Mouse (Mus musculus): Measurements from ENCODE around the gene Dthd1.

The Dthd1 gene

DNA sequence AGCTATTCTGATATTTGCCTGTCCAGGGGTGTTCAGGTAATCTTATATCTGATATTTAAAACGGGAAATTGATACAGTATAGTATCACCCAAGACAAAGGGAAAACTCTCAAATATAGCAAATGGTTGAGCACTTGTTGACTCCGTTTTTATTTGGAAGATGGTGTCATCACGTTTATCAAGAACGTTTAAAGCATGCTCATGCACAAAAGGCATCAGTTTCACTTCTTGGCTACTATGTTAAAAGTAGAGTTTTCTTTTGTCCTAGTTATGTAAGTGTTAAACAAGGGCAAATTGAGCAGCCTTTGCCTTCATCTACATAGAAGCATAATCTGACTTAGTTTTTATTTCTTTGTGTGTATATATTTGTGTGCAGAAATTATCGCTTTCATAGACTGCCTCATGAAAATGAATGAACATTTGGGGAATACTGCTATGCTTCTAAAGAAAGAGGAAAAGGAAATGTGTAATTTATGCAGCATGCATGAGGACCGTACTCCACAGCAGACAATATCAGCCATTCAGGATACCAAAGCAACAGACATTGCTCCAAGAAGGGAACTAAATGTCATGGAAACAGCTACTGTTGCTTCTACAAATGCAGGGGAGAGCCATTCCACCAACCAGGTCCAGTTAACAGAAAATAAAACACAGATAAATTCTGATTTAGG, at the start of gene Dthd1:
Gene Dthd1, plus strand, starts transcription at position 422 of the 670 bp plus-strand sequence.
- no peak for DNase-seq (ENCODE audit: low read depth)

DNA sequence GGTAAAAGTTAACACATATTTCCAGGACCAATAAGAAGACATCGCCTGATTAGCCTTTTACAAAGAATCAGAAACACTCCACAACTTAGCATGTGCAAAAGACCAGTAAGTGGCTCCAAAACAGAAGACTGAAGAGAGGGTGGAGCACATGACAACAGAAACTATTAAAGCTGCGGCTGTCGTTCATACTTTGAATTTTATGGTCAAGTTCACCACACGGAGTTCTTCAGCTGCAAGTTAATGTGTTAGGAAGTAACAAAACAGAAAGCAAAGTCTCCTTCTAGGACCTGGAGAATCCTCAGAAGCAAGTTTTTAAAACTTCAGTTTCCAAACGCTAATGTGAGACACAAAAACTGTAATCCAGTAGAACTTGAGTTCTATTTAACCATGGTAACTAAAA, 49.5 kb upstream of the Dthd1 start:
- peak; percentile 31 for DNase-seq (ENCODE audit: low read depth)

DNA sequence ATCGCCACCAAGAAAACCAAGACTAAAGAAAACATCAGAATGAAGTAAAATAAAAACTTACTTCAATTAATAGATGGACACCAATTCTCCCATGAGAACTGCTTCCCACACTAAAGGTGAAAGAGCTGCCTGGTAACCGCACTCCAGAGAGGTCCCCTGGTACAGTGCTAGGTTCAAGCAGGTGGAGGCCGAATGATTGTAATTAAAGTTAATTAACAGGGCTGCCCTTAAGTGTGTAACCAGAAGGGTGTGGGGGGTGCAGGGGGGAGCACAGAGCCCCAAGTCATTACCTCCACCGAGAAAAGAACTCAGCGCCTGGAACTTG, 48.2 kb upstream of the Dthd1 start:
- no peak for DNase-seq (ENCODE audit: low read depth)

DNA sequence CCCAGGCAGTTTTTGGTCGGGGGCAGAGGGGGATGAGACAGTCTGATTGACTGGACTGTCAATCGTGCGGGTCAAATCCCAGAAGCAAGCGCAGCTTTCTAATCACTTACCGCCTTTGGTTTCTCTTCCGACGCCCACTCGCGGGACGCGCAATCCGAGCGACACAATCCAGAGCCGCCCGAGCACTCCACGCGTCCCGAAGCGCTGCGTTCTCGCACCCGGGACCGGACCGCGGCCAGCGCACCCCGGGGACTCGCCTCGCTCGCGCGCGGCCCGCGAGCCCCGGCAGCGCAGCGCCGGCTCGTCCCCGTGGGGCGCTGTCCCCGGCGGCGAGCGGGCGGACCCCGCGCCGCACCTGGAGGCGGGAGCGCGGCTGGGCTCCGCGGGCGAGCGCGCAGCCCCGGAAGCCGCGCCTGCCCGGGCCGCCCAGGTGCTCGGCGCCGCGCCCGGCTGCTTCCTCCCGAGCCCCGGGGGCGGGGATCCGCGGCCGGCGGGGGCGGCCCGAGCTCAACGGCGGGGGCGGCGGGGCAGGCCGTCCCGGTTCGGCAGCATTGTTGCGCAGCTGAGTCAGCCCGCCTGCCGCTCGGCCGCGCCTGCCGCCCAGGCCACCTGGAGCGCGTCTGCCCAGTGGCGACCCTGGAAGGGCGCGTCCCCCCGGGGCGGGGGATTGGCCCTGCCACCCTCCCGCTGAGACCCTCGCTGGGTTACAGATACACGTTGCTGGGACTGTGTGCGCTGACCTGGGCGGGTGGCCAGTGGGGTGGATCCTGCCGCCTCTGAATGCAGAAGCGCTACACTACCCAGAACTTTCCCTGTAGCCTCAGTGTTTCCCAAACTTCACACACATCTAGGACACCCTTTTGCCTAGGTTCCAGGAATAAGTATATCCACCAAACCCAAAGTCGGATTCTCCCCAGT, 47.6 kb upstream of the Dthd1 start, which contains the start of gene Arap2:
Gene Arap2, minus strand, starts transcription at position 376 of the 918 bp plus-strand sequence.
- DNase-seq (ENCODE audit: low read depth) = peak; percentile 75

DNA sequence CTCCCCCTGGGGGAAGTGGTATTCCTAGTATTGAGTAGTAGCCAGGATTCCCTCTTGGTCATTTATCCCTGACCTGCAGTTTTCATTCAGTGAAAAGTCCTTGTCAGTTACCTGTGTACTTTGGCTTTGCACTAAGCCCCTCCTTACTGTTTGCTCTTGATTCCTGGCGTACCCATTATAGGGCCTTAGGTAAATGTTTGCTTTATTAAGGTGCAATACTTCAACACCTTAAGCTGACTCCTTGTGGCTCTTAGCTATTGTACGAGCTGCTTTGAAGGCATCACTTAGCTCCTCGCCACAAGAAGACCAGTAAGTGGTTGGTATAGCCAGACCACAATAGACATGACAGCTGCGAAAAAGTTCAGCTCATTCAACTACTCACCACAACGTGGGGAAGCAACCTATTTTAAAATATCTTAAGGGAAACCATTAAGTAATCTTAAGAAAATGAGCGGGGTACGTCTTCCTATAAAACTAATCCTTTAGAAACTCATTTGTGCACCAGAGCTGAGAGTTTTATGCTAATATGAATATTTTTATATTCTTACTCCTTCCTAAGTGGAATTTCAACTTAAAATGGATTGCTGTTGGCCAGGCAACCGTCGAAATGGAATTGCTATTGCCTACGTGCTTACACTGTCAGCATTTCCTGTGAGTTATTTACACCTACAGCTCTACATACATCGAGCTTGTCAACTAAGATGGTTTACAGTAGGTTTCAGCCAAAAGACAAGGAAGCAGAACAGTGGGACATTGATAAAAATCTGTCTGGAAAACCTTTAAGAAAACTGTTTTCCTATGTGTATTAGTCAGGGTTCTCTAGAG, 41.6 kb upstream of the Dthd1 start:
- no peak for DNase-seq (ENCODE audit: low read depth)

DNA sequence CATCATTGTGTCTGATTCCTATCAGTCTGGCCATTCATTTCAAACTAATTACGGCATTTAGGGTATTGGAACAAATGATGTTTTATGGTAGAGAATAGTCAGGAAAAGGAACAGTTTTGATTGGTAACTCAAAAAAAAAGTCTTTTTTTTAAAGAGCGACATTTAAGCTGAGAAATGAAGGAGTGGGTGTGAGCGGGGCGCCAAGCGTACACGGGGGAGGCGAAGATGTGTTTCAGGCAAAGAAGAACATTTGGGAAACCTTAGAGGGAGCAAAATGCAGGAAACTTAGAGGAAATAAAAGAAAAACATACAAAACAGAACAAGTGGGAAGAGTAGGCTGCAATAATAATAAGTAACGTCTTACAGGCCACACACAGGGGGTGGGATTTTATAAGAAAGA, 35.8 kb upstream of the Dthd1 start:
- DNase-seq (ENCODE audit: low read depth) = no peak

DNA sequence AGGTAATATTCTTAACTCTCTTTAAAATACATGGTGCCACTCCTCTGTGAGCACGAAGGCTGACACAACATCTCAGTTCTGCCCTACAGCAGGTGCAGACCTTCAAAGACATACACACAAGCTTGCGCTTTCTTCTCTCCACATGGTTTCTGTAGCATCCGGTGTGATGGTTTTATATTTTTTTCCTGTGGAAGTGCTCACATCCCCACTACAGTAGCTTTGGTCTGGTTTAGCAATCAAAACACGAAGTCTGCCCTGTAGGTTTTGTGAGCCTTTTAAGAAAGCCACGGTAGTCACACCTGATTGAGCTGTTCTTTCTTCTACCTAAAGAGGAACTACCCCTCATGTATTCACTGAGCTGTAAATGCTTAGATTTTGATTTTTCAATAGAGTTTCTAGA, 34.9 kb upstream of the Dthd1 start:
- DNase-seq (ENCODE audit: low read depth) = peak; percentile 88

DNA sequence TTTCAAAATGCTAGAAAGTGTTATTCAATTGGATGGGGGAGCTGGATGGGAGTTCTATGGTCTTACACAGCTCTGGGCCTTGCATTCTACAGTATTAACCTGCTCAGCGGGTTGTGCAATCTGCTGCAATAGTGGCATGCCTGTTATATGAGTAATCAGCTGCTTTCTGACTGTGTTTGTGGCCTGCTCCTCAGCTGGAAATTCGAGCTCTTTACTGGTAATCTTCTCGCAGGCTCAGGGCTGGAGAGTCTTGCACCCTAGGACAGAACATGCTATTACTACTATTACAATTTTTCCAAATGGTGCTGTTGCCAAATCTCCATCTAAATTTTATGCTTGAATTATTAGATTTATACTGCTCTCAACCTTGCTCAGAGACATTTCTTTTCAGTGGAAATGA, 26.8 kb upstream of the Dthd1 start:
- DNase-seq (ENCODE audit: low read depth) = no peak

DNA sequence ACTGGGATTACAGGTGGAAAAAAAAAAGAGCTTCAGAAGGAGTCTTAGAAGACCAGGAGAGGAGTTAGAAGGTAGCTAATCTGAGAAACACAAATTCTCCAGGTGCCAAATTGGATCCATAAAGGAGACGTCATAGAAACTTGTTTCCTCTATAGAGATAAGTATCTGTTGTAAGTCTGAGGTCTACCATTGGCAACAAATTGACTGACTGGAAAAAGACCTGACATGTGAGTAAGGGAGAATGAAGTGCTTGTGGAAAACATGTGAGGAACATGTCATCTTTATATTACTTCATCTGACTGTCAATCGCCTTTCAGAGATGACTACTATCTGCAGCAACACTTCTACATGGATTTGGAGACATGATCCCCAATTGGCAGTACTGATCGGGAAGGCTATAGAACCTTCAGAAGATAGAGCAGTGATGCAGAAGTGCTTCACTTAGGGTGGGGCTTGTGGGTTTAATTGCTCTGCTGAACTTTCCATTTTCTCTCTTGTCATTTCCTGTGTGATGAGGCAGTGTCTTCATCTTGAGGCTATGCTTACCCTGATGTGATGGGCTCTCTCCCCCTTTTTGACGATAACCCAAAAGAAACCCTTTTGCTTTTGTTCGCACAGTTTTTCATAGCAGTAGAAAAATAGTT, 22.6 kb upstream of the Dthd1 start:
- peak; percentile 83 for DNase-seq (ENCODE audit: low read depth)

DNA sequence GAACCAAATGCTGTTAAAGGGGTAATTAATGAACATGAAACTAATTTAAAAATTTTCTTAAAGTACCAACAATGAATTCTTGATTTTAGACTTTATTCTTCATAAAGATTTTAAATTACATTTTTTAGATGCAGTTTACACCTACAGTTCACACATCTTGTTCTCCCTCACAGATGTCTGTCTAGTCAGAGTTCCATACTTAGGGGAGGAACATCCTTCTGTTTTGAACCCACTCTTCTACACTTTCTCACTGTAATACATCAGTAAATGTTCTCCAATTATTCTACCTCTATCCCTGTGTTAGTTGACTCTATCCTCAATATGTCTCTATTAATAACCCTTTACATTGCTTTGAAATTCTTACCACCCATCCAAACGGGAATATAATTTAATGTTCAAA, 20.8 kb upstream of the Dthd1 start:
- no peak for DNase-seq (ENCODE audit: low read depth)

DNA sequence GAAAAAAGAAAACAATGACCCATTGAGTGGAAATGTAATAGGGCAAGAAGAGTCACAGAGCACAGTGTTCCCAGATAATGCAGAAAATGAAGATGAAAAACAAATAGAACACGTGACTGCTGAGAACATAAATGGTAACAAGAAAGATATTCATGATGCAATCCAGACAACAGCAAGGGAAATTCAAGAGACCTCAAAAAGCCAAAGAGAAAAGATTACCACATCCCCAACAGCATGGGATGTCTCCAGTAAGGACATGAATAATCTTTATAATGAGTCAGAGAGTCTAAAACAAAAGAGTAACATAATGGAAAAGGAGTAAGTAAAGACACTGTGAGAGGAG, 420 bp downstream of the Dthd1 start:
- no peak for DNase-seq (ENCODE audit: low read depth)

DNA sequence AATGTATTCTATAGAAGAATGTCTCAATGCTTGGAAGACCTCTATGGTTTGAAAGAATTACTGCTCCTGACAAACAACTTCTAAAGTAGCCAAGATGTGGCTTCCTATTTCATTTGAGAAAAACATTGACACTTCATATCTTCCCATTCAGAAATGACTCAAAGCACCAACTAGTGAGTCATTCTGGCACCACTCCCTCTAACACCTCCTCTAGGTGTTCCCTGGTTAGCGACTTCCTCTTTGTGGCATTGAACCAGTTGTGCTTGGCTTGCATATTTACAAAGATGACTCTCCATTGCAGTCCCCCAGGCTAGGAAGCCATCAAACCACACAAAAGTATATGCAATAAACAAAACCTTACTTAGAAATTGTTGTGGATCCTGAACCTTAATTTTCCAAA, 2.1 kb downstream of the Dthd1 start:
- peak; percentile 73 for DNase-seq (ENCODE audit: low read depth)

DNA sequence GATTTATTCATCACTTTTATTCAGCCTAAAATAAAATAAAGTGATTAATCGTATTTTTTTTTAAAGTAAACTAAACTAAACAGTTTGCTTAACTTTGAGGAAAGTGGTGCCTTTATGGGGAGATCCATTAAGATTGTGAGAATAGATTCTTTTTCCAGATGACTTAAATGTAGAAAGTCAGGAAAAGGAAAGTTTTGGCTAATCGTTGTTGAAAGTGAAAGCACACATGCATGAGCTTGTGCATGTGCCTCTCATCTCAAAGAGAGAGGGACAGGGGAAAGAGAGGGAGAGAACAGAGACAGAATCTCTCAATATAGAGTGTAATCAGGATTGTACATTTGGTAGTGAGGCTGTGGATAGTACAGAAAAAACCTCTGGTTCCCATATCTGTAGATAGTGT, 5.9 kb downstream of the Dthd1 start:
- no peak for DNase-seq (ENCODE audit: low read depth)

DNA sequence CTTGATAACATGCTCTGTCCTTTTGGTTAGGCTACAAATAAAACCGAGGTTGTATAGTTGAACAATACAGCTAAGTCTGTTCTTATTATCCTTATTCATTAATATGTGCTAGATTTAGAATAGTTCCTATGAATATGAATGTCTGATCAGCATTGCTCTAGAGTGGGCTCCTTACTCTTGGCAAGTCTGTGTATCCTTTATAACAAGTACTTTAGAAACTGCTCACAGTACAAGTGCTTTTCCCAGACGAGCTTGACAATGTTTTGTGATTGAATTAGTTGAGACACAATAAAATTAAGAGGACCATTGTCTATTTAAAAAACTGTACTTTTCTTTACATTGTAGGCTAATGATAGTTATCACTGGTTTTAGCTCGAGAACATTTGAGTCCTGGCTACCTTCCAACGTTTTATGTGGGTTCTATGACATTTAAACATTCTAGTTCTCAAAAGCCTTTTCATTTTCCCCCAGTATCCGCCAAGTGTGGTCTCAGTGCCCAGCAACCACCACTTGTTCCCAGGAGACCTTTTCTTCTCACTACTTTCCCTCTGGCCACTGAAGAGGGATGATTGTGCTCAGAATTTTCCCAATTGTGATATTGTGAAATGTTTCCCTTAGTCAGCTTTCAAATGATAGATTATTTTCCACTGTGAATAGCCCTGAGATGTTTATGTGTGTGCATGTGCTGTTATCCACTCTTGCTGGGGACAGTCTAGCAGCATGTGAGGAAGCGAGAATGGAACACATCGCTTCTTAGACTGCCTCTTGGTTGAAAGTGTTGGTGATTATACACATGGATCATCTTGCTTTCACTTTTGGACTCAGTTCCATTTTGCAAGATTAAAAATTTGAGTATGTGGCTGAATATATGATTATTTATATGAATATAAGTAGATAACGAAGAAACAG, 7.0 kb downstream of the Dthd1 start:
- no peak for DNase-seq (ENCODE audit: low read depth)

DNA sequence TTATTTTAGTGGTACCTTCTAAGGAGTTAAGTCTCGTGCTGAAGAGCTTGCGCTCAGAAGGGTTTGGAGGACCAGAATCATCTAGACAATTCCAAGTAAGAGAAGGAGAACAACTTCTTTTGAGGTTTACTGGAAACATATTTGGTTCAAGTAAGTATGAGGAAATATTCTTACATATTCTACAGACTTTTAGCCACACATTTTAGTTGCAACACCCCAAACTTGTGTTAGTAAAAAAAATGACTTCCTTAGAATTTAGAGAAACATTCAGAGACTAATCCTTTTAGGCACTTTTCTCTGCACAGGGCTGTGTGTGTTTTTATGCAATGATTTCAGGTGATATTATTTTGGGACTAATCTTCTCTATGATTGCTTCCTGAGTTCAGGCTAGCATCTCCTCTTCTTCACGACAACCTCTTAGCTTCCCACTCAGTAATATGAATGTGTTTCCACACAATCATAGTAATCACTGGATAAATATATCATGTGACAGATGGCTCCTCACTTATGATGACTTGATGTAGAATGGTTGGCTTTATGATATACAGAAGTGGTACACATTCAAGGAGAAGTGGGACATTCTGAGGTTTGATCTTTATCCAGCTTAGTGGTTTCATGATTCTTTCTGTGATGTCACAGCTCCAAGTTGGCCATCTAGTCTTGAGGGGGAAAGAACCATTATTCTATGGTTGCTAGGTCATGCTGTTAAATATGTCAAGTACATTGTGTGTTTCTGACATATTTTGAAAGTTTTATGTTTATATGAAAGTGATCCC, 29.5 kb downstream of the Dthd1 start:
- no peak for DNase-seq (ENCODE audit: low read depth)

DNA sequence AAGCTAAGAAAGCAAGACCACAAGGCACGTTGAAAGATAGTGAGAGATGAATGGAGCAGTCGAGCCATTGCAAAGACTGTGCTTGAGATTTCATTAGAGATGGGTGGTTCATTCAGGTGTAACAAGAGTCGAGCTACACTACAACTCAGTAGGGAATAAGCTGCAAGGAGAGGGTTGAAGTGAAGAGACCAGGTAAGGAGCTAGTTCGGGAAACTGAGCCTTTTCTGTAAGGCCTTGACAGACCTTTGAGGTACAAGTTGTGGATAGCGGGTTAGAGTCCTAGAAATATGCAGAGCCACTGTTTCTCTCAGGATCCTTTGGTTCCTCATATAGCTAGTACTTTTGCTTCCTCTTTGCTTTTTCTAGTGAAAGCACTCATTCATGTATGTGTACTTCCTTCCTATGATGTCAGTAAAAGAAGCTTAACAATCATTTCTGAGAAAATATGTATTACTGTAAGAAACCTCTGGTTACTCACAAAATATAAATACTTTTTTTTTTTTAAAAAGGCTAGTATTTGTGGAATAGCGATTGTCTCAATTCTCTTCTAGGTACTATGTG, 33.0 kb downstream of the Dthd1 start:
- no peak for DNase-seq (ENCODE audit: low read depth)

DNA sequence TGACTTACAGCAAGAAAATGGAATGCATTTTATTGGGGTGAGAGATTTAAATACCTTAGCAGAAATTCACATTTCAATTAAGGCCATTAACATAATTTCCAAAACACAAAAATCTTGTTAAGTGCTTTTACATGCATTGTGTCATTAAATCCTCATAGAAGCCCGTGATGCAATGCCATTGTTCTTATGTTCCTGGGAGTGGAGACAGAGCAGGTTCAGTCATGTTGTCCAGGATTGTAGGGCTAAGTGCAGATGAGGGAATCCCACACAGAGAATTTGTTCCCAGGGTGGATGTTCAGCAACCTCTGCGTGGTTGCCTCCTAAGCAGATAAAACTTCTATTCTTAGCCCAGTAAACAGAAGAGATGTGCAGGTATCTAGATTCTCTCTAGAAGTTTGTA, 37.7 kb downstream of the Dthd1 start:
- no peak for DNase-seq (ENCODE audit: low read depth)

DNA sequence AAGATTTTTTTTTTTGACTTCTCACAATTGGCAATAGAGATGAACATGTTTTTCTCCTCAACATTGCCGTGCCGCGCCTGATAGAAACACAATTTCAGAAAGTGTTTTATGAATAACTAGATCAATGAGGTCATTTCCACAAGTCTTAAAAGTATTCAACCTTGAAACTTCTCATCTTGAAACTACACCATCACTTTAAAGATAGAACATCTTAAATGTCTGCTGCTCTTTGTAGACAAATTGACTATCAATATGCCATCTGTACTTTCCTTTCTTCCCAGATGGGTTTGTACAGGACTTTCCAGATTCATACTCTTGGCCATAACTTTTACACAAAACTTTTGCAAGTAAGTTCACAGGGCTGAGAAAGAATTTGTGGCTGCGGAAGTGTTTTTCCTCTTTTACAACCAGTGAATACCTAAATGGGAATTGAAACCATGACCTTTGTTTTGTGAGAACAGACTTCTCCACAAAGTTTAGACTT, 40.8 kb downstream of the Dthd1 start:
- no peak for DNase-seq (ENCODE audit: low read depth)

DNA sequence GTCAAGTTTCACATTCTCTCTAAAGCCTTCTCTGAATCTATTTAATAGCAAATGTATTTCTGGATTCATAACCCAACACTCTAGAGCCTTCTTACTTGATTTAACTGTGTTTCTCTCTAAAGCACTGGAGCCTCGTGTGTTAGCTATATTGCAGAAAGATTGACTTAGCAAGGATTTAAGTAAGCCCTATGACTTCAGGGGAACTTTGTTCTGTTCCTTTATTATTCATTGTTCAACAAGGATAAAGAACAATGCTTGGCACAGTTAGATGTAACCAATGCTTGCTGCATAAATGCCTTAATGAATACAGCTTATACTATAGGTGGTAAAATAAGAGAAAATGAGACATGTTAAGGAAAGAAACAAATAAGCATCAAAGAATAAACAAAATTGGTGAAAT, 43.9 kb downstream of the Dthd1 start:
- DNase-seq (ENCODE audit: low read depth) = no peak

DNA sequence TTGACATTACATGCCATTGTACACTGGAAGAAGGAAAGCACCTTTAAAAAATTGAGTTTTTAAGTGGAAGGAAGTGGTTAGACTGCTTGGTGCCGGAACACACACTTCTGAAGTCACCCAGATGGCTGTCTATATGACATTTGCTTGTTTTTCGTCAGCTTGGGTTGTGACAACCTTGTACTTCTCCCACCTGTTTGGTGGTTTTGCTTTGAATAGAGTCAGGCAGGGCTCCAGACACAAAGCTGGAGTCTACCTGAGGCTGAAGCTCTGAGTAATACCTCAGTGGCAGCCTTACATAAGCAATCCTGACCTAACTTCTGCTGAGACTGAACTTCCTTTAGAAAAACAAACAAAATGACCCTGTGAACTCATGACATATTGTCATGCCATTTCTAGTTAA, 44.7 kb downstream of the Dthd1 start:
- DNase-seq (ENCODE audit: low read depth) = peak; percentile 93

Data from naive thymus-derived CD4-positive, alpha-beta T cell, adult 2 months (primary cell).